Mouse (Mus musculus) limb, embryonic 14.5 days (tissue): ENCODE results near the gene Ddx52. TPM values are rescaled to one million over a fixed set of nuclear protein-coding genes. Genes with fewer than 3 reads are reported as not detected.

Experiments used
- ATAC-seq: fragments of 200-750 bp; cut with Nextera tagmentation; 2 replicates; pipeline ENCODE4 v1.8.0; 2017; ENCODE audit warnings: low read depth, moderate number of reproducible peaks, moderate TSS enrichment; ENCODE audit not compliant: low FRiP score
- DNase-seq: peaks from one replicate; pipeline ENCODE4 v3.0.0-alpha.2; 2015; ENCODE audit warnings: low spot score
- H3K27ac ChIP-seq: fragments of 300-500 bp; sonication (generic); replicated peaks from 2 replicates; pipeline ENCODE4 v1.5.1; 2014; ENCODE audit warnings: low read depth, mild to moderate bottlenecking, low read length, moderate library complexity, mixed read lengths
- H3K27me3 ChIP-seq: fragments of 300-500 bp; sonication (generic); 2 replicates; pipeline ENCODE4 v1.6.1; 2014; ENCODE audit warnings: low read length, mixed read lengths; ENCODE audit not compliant: control insufficient read depth, insufficient read depth
- H3K36me3 ChIP-seq: fragments of 300-500 bp; sonication (generic); 2 replicates; pipeline ENCODE4 v1.6.1; 2014; ENCODE audit warnings: mild to moderate bottlenecking, low read length, moderate library complexity, mixed read lengths; ENCODE audit not compliant: control insufficient read depth, insufficient read depth
- H3K4me1 ChIP-seq: fragments of 300-500 bp; sonication (generic); 2 replicates; pipeline ENCODE4 v1.6.1; 2014; ENCODE audit warnings: antibody characterized with exemption, low read length, mixed read lengths; ENCODE audit not compliant: control insufficient read depth, insufficient read depth
- H3K4me2 ChIP-seq: fragments of 300-500 bp; sonication (generic); replicated peaks from 2 replicates; pipeline ENCODE4 v1.6.1; 2014; ENCODE audit warnings: low read depth, mild to moderate bottlenecking, low read length, moderate library complexity; ENCODE audit not compliant: severe bottlenecking
- H3K4me3 ChIP-seq: fragments of 300-500 bp; sonication (generic); replicated peaks from 2 replicates; pipeline ENCODE4 v1.5.1; 2014; ENCODE audit warnings: low read length
- H3K9ac ChIP-seq: fragments of 300-500 bp; sonication (generic); 2 replicates; pipeline ENCODE4 v1.6.1; 2014; ENCODE audit warnings: mild to moderate bottlenecking, low read depth, low read length, moderate library complexity; ENCODE audit not compliant: severe bottlenecking
- H3K9me3 ChIP-seq: fragments of 300-500 bp; sonication (generic); 2 replicates; pipeline ENCODE4 v1.6.1; 2016; ENCODE audit warnings: low read length; ENCODE audit not compliant: control insufficient read depth
- POLR2A ChIP-seq: fragments of 200-500 bp; IDR thresholded peaks from 2 replicates; pipeline ENCODE4 v1.8.0; 2012; ENCODE audit warnings: inconsistent platforms, mild to moderate bottlenecking, moderate library complexity, borderline replicate concordance; ENCODE audit not compliant: insufficient read depth, insufficient read length; ENCODE audit errors: extremely low read depth
- WGBS: fragments of 180-500 bp; shearing (Covaris S2); extraction: QIAGEN DNeasy Blood & Tissue Kit; methylation state at CpG from one replicate; pipeline ENCODE4 v1.1.7; 2014; 5-methylcytosine and 5-hydroxymethylcytosine counted together
- polyA plus RNA-seq, 2 experiments: library from polyadenylated mRNA; depleted of rRNA in 1 of 2; stranded (reverse) in 1 of 2; unstranded in 1 of 2; fragments of >200 nt; fragmentation: Nextera tagmentation in 1 of 2; extraction: Ambion mirVana in 1 of 2; gene quantifications; 2 replicates each; pipeline versions ENCODE4 v1.2.1 to v1.2.3; 2012 to 2014

Ddx52 gene
- 18.1 and 22.8 TPM in 2 replicates for polyA plus RNA-seq (2012; rRNA removed)
- 34.2 and 36.1 TPM in 2 replicates for polyA plus RNA-seq (2014; fragmentation: Nextera tagmentation; extraction: Ambion mirVana)

DNA sequence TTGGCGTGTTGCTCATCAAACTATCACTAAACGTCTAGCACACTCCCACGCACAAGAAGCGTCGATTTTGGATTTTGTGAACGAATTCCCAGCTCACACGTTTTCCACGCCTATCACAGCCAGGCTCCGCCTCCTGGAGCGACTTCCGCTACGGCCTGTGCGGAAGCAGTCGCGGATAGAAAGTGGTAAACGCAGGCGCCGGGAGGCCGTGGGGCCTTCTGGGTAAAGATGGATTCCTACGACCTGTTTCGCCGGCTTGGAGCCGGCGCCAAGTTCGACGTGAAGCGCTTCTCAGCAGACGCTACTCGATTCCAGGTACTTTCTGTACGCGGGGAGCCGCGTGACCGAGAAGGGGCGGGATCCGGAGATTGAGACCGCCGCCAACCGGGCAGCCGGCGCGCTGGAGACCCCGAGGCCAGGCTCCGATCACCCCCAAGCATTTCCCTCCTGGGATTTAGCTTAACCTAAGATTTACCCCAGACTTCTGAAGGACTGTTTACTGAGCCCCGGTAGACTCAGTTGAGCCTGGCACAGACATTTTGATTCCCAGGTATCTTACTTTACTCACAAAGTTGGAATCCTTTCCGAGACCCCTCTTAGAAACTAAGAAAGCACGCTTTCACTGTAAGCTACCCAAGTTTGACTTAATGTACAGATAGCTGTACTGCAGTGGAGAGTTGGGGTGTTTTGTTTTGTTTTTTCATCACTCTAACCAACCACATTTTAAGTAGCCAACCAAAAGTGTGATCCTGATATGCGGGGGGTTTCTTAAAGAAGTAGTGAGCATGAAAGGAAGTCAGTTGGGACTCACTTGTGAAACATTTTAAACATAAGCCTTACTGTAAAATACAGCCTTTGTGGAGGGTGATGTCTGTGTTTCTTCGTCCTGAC, at the start of gene Ddx52:
Gene Ddx52 (plus strand): TSS at position 113 of the 891 bp plus-strand sequence.
- peak; percentile 96 for ATAC-seq
- peak within 1 kb of the TSS; percentile 78 for H3K4me3 ChIP-seq
- peak; percentile 67; the same call in 1 of the 2 replicates for TF ChIP-seq POLR2A
- no peaks in the 10 kb centered on the region for H3K9me3 ChIP-seq
- H3K4me2 ChIP-seq: peak within 1 kb of the TSS; percentile 75
- H3K27me3 ChIP-seq: no peaks in the 10 kb centered on the region
- peak within 1 kb of the TSS; percentile 90 for H3K9ac ChIP-seq
- H3K4me1 ChIP-seq: peaks cover 6% of the 10 kb centered on the region
- H3K36me3 ChIP-seq: peaks cover 32% of the 10 kb centered on the region
- peak within 1 kb of the TSS; percentile 76 for H3K27ac ChIP-seq
- DNase-seq: peak; percentile 91
- WGBS: 1% methylated on average over 49 of the region's 49 CpGs

DNA sequence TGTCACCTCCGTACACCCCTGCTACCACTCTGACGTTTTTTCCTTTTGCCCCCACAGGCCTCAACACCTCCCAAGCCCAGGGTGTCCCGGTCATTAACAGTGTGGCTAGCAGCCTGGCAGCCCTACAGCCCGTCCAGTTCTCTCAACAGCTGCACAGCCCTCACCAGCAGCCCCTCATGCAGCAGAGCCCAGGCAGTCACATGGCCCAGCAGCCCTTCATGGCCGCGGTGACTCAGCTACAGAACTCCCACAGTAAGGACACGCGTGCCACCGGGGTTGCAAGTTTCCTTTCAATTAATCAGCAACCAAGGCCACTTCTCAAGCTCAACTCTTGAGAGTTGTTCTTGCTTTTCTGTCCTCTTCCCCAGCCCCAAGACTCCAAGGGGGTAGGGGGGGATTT, 48.5 kb upstream of the Ddx52 start:
- 66% methylated on average over 9 of the region's 9 CpGs for WGBS

DNA sequence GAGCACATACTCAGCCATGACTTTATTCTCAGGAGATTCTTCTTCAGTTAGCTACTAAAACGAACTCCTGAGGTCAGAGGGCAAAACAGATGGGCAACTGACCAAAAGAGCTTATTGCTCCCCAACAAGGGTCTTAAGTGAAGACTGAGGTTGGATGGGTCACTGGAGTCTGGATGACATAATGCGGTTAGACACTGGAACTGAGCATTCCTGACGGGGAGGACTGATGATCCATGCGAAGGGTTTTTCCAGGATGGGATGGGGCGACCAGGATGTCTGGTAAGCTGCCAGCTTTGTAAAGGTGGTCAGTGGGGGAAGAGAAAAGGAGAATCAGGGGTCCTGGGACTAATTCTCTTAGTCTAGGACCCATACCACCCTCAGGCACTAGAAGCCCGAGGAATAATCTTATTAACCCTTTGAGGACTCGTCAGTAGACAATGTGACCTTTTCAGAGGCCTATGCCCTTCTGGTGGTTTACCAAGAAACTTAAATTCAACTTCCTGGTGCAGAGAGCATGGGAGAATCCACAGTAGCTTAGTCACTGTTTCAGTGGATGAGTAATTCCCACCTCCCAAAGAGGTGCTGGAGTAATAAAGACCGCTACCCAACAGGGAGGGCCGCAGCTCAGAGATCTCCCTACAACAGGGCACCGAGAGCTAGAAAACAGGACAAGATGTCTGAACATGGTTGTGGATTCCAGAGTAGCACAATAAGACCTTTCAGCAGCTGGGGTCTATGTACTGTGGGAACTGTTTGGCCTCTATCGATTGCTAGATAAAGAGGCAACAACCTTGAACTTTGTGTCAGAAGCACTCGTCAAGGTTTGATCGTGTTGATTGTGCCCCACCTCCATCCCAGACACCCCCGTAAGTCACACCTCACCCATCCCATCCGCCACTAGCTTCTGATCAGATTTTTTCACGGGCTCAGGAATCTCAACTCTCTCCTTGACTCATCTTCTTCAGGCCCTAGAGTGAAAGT, 45.1 kb upstream of the Ddx52 start:
- no peak for TF ChIP-seq POLR2A
- WGBS: 86% methylated on average over 16 of the region's 16 CpGs
- no peak overlapping the region for H3K27ac ChIP-seq
- no peak overlapping the region for H3K9ac ChIP-seq
- DNase-seq: no peak
- H3K4me1 ChIP-seq: no peaks in the 10 kb centered on the region
- H3K27me3 ChIP-seq: no peaks in the 10 kb centered on the region
- H3K9me3 ChIP-seq: no peaks in the 10 kb centered on the region
- H3K4me2 ChIP-seq: no peak overlapping the region
- ATAC-seq: no peak
- no peaks in the 10 kb centered on the region for H3K36me3 ChIP-seq
- H3K4me3 ChIP-seq: no peak overlapping the region

More for the DNA sequence above, 48.5 kb upstream of the Ddx52 start:
- Histone ChIP-seq H3K9me3 (no peaks in the 10 kb centered on the region), H3K4me2 (no peak overlapping the region), H3K36me3 (no peaks in the 10 kb centered on the region), H3K4me1 (no peaks in the 10 kb centered on the region), H3K27me3 (no peaks in the 10 kb centered on the region), H3K4me3 (no peak overlapping the region), H3K27ac (no peak overlapping the region), H3K9ac (no peak overlapping the region)
- ATAC-seq (no peak), DNase-seq (no peak)
- TF ChIP-seq POLR2A: no peak

DNA sequence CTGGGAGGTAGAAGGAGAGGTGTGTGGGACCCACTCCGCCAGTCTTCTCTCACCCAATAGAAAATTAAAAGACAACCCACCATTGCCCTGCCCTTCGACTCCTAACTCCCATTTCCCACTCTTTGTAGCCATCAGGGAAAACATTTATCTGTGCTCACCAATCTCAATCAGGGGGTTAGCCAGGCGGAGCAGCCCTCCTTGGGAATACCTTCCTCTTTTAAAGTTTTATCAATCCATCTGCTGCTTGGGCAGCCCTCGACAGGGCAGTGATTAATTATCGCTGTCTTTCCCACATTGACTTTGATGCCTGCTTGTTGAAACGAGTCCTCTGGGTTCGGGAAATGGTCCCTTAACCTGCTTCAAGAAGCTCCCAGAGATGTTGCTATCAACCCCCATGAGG, 44.3 kb upstream of the Ddx52 start:
- WGBS: 57% methylated on average over 7 of the region's 7 CpGs
- ATAC-seq: no peak
- no peak overlapping the region for H3K9ac ChIP-seq

DNA sequence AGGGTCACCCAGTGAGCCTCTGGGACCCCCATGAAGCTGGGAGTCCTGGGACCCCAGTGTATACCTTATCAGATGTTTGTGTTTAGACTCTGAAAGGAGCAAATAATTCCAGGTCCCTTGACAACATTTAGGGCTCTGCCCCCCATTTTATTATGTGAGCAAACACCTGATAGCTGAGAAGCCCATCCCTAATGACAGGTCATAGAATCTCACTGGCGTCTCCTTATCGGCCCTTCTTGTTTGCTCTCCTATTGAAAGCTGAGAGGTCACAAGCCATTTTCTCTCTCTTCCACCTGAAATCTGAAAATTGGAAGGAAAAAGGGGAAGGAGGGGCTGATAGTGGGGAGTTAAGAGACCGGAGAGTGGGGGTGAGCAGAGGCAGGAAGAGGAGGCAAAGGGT, 39.0 kb upstream of the Ddx52 start:
- no peak for TF ChIP-seq POLR2A
- H3K4me1 ChIP-seq: no peaks in the 10 kb centered on the region
- H3K9ac ChIP-seq: no peak overlapping the region
- ATAC-seq: no peak
- H3K4me2 ChIP-seq: no peak overlapping the region
- 84% methylated on average over 3 of the region's 3 CpGs for WGBS
- no peaks in the 10 kb centered on the region for H3K36me3 ChIP-seq
- H3K27ac ChIP-seq: no peak overlapping the region
- H3K27me3 ChIP-seq: no peaks in the 10 kb centered on the region
- H3K4me3 ChIP-seq: no peak overlapping the region
- DNase-seq: no peak
- H3K9me3 ChIP-seq: no peaks in the 10 kb centered on the region

More for the DNA sequence above, 44.3 kb upstream of the Ddx52 start:
- no peak for DNase-seq
- Histone ChIP-seq H3K9me3 (no peaks in the 10 kb centered on the region), H3K36me3 (no peaks in the 10 kb centered on the region), H3K4me2 (no peak overlapping the region), H3K4me3 (no peak overlapping the region), H3K27me3 (no peaks in the 10 kb centered on the region), H3K4me1 (no peaks in the 10 kb centered on the region), H3K27ac (no peak overlapping the region)
- TF ChIP-seq POLR2A: no peak
